Mouse (Mus musculus) gastrocnemius, postnatal 25 days (tissue): ENCODE results near the gene Hoxb6. TPM values are rescaled to one million over a fixed set of nuclear protein-coding genes. Genes with fewer than 3 reads are reported as not detected.

ENCODE experiments used
- DNase-seq: peaks from one replicate; pipeline ENCODE4 v3.0.0; 2022
- total RNA-seq, 2 experiments: library from RNA; stranded (reverse); gene quantifications; 1 replicate in 1 of 2; 2 replicates in 1 of 2; pipeline ENCODE4 v1.2.3; 2021

Gene Hoxb6
- total RNA-seq, 2 experiments from 2014 or later: 0.31 to 0.62 TPM

GRCm38 (mm10) chr11:96301064-96301431 is 8.8 kb downstream of the Hoxb6 start:
- no peak for DNase-seq

GRCm38 (mm10) chr11:96301837-96302236 is 9.6 kb downstream of the Hoxb6 start:
- no peak for DNase-seq

- DNase-seq: no peak
Observed at GRCm38 (mm10) chr11:96302381-96303150, 10.3 kb downstream of the Hoxb6 start.

GRCm38 (mm10) chr11:96303151-96304099 is 11.1 kb downstream of the Hoxb6 start, which contains the start of gene Hoxb5:
Gene Hoxb5, plus strand, starts transcription at chr11:96303336.
- peak; percentile 57 for DNase-seq

GRCm38 (mm10) chr11:96304381-96305195 is 12.3 kb downstream of the Hoxb6 start:
- DNase-seq: no peak

GRCm38 (mm10) chr11:96305505-96306182 is 13.4 kb downstream of the Hoxb6 start:
- no peak for DNase-seq

GRCm38 (mm10) chr11:96306183-96306907 is 14.1 kb downstream of the Hoxb6 start:
- no peak for DNase-seq

GRCm38 (mm10) chr11:96306908-96307269 is 14.6 kb downstream of the Hoxb6 start:
- DNase-seq: no peak

GRCm38 (mm10) chr11:96308763-96309162 is 16.5 kb downstream of the Hoxb6 start:
- DNase-seq: no peak

GRCm38 (mm10) chr11:96309288-96309687 is 17.0 kb downstream of the Hoxb6 start:
- no peak for DNase-seq

- DNase-seq: no peak
Observed at GRCm38 (mm10) chr11:96310183-96310938, 18.1 kb downstream of the Hoxb6 start.

GRCm38 (mm10) chr11:96311097-96311496 is 18.8 kb downstream of the Hoxb6 start:
- DNase-seq: no peak

- peak; percentile 25 for DNase-seq
Observed at GRCm38 (mm10) chr11:96311520-96312417, 19.5 kb downstream of the Hoxb6 start.

GRCm38 (mm10) chr11:96313134-96313533 is 20.9 kb downstream of the Hoxb6 start:
- no peak for DNase-seq

- no peak for DNase-seq
Observed at GRCm38 (mm10) chr11:96313806-96314428, 21.6 kb downstream of the Hoxb6 start.

GRCm38 (mm10) chr11:96314671-96315343 is 22.5 kb downstream of the Hoxb6 start:
- DNase-seq: no peak

GRCm38 (mm10) chr11:96315344-96315681 is 23.0 kb downstream of the Hoxb6 start:
- DNase-seq: no peak
